Mouse (Mus musculus) heart, adult 2 months (tissue): ENCODE data around the gene Slc25a19. TPM values are rescaled to one million over a fixed set of nuclear protein-coding genes. Genes with fewer than 3 reads are reported as not detected.
A peak's percentile ranks its signal among the peaks of the same experiment; 100 is the strongest.

ENCODE experiments used
- DNase-seq, 2 experiments: peaks; one replicate each; pipeline ENCODE4 v3.0.0; 2021
- H3K27ac ChIP-seq: fragments of 200-600 bp; 2 replicates; pipeline ENCODE4 v1.8.1; 2022
- H3K27me3 ChIP-seq: fragments of 200-500 bp; 2 replicates; pipeline ENCODE4 v1.6.1; 2012; ENCODE audit warnings: mild to moderate bottlenecking, low read length, inconsistent platforms, mixed read lengths; ENCODE audit not compliant: control insufficient read depth, insufficient read depth
- H3K36me3 ChIP-seq: fragments of 200-500 bp; 2 replicates; pipeline ENCODE4 v1.6.1; 2012; ENCODE audit warnings: low read length, inconsistent platforms; ENCODE audit not compliant: control insufficient read depth, insufficient read depth
- H3K4me1 ChIP-seq: fragments of 200-500 bp; 2 replicates; pipeline ENCODE4 v1.6.1; 2011; ENCODE audit warnings: low read length; ENCODE audit not compliant: control insufficient read depth, insufficient read depth
- H3K4me3 ChIP-seq: fragments of 200-600 bp; 2 replicates; pipeline ENCODE4 v1.8.1; 2022
- H3K79me2 ChIP-seq: fragments of 200-500 bp; replicated peaks from 2 replicates; pipeline ENCODE4 v1.6.1; 2012; ENCODE audit warnings: mild to moderate bottlenecking, inconsistent platforms, low read length, moderate library complexity, mixed read lengths; ENCODE audit not compliant: control insufficient read depth, insufficient read depth
- H3K9ac ChIP-seq: fragments of 200-500 bp; 2 replicates; pipeline ENCODE4 v1.6.1; 2012; ENCODE audit warnings: low read depth, mild to moderate bottlenecking, control low read depth, inconsistent platforms, low read length, mixed read lengths
- CTCF ChIP-seq: fragments of 200-600 bp; IDR thresholded peaks from 2 replicates; pipeline ENCODE4 v1.8.1; 2022; ENCODE audit warnings: antibody characterized with exemption, mild to moderate bottlenecking, moderate library complexity
- EP300 ChIP-seq: fragments of 200-500 bp; IDR thresholded peaks from 2 replicates; pipeline ENCODE4 v1.6.1; 2011; ENCODE audit warnings: low read depth, low read length, control low read depth; ENCODE audit not compliant: insufficient read depth
- POLR2A ChIP-seq: fragments of 200-500 bp; IDR thresholded peaks from 2 replicates; pipeline ENCODE4 v1.6.1; 2011; ENCODE audit warnings: mild to moderate bottlenecking, low read depth, low read length, control low read depth; ENCODE audit not compliant: insufficient read depth
- WGBS: fragments of 180-500 bp; shearing (Covaris S2); methylation state at CpG from one replicate; pipeline ENCODE4 v1.1.7; 2018; 5-methylcytosine and 5-hydroxymethylcytosine counted together
- intact Hi-C: fragments of 180-260 bp; cut with DNase I; formaldehyde crosslinking; loops from one replicate; pipeline ENCODE4 v1.15.1; 2025
- polyA plus RNA-seq: library from polyadenylated mRNA; depleted of rRNA; stranded (reverse); fragments of >200 nt; gene quantifications from 2 replicates; pipeline ENCODE4 v1.2.3, GENCODE M21; 2012
- total RNA-seq, 2 experiments: library from RNA; stranded (reverse); gene quantifications; 2 replicates each; pipeline ENCODE4 v1.2.3; 2021

The Slc25a19 gene
- total and polyA plus RNA-seq, 3 experiments, result 32.9 to 97.1 (median 40.7) TPM

DNA sequence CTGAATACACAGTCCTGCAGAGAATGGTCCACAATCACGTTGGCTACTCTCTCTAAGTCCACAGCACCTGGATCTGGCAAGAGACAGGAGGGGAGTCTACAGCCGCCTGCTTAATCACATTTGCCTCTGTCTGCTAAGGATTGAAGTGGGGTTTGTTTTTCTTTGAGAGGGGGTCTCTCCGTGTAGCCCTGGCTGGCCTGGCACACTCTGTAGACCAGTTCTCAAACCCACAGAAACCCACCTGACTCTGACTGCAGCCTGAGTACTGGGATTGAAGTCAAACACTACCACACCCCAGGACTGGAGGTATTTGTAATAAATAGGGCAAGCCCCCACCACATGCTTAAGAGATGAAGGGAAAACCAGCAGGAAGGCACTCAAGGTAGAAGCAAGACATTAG lies 18.5 kb downstream of the Slc25a19 start:
- no peak overlapping the region for H3K9ac ChIP-seq
- intact Hi-C loops, result no loop called here

GRCm38 (mm10) chr11:115608421-115609399 lies 19.4 kb downstream of the Slc25a19 start:
- intact Hi-C loops, result no loop called here
- Histone ChIP-seq H3K27me3 (no peaks in the 10 kb centered on the region), H3K27ac (no peak overlapping the region), H3K79me2 (peaks cover 3% of the 10 kb centered on the region; the same call in 1 of the 2 replicates), H3K36me3 (no peaks in the 10 kb centered on the region; the same call in 1 of the 2 replicates), H3K4me1 (peaks cover 7% of the 10 kb centered on the region), H3K4me3 (no peak overlapping the region), H3K9ac (no peak overlapping the region)
- no peak for TF ChIP-seq POLR2A
- TF ChIP-seq CTCF, result no peak
- TF ChIP-seq EP300, result no peak
- DNase-seq, result no peak
- 77% methylated on average over 23 of the region's 23 CpGs for WGBS

More for the DNA sequence above, 18.5 kb downstream of the Slc25a19 start:
- H3K27me3 ChIP-seq, result no peaks in the 10 kb centered on the region
- H3K36me3 ChIP-seq, result no peaks in the 10 kb centered on the region; the same call in 1 of the 2 replicates
- 70% methylated on average over 3 of the region's 3 CpGs for WGBS
- H3K27ac ChIP-seq, result no peak overlapping the region
- no peak for TF ChIP-seq EP300
- TF ChIP-seq POLR2A, result no peak
- TF ChIP-seq CTCF, result no peak
- no peak overlapping the region for H3K4me3 ChIP-seq
- no peak for DNase-seq
- H3K4me1 ChIP-seq, result peaks cover 7% of the 10 kb centered on the region
- peaks cover under 1% of the 10 kb centered on the region; the same call in 1 of the 2 replicates for H3K79me2 ChIP-seq

- DNase-seq, result no peak
- no peak overlapping the region for H3K4me3 ChIP-seq
- H3K9ac ChIP-seq, result no peak overlapping the region
- no peaks in the 10 kb centered on the region for H3K27me3 ChIP-seq
- WGBS, result 86% methylated on average over 18 of the region's 18 CpGs
- H3K27ac ChIP-seq, result no peak overlapping the region
- intact Hi-C loops, result no loop called here
- H3K36me3 ChIP-seq, result no peaks in the 10 kb centered on the region; the same call in 1 of the 2 replicates
- TF ChIP-seq CTCF (no peak), EP300 (no peak), POLR2A (no peak)
- peaks cover 3% of the 10 kb centered on the region; the same call in 1 of the 2 replicates for H3K79me2 ChIP-seq
- H3K4me1 ChIP-seq, result peaks cover 4% of the 10 kb centered on the region; the same call in 1 of the 2 replicates
Measured at GRCm38 (mm10) chr11:115606733-115607132, 21.4 kb downstream of the Slc25a19 start.

- DNase-seq, result no peak
- Histone ChIP-seq H3K79me2 (peaks cover 3% of the 10 kb centered on the region), H3K9ac (peak overlapping the region; percentile 78), H3K4me1 (peaks cover 9% of the 10 kb centered on the region), H3K27me3 (no peaks in the 10 kb centered on the region), H3K36me3 (no peaks in the 10 kb centered on the region; the same call in 1 of the 2 replicates), H3K4me3 (peak overlapping the region; percentile 69), H3K27ac (peak overlapping the region; percentile 100)
- intact Hi-C loops, result loop anchor here (5.0 kb wide), 1 partner anchor 192 kb away; no protein-coding TSS in a partner anchor
- TF ChIP-seq POLR2A (no peak), CTCF (no peak), EP300 (no peak)
- WGBS, result under 1% methylated on average over 26 of the region's 26 CpGs
Measured at GRCm38 (mm10) chr11:115604304-115604696, 23.8 kb downstream of the Slc25a19 start.

GRCm38 (mm10) chr11:115603476-115604303 lies 24.4 kb downstream of the Slc25a19 start, which contains the start of the genes Mrps7 and Gga3:
Mrps7 (plus strand) TSS chr11:115603925.
Gga3 (minus strand) TSS chr11:115604051.
- Histone ChIP-seq H3K27me3 (no peaks in the 10 kb centered on the region), H3K27ac (peak within 1 kb of the TSS; percentile 100), H3K4me3 (peak within 1 kb of the TSS; percentile 69), H3K4me1 (peaks cover 9% of the 10 kb centered on the region), H3K36me3 (no peaks in the 10 kb centered on the region; the same call in 1 of the 2 replicates), H3K9ac (peak within 1 kb of the TSS; percentile 93), H3K79me2 (peaks cover 3% of the 10 kb centered on the region)
- peak; percentile 83 for TF ChIP-seq EP300
- peak; percentile 85 for TF ChIP-seq POLR2A
- TF ChIP-seq CTCF, result 0 out of 2 replicates have a peak, but pooled peaks have one; percentile 25
- DNase-seq, result peak; percentile 97 to 98
- intact Hi-C loops, result loop anchor here (2.0 to 5.0 kb wide), 2 partner anchors 39 to 191 kb away; partner anchors contain the start of gene Nup85
- under 1% methylated on average over 92 of the region's 93 CpGs for WGBS
